Mouse (Mus musculus): ENCODE results near the gene Hist1h4j. TPM values are rescaled to one million over a fixed set of nuclear protein-coding genes. Genes with fewer than 3 reads are reported as not detected.
A peak's percentile ranks its signal among the peaks of the same experiment; 100 is the strongest.
"Not testable (repeated sequence)": the region's sequence is repeated elsewhere in the genome, so short reads cannot be mapped to it uniquely, and the experiment has no call there.

Gene Hist1h4j
- 0.37 and 0.75 TPM in 2 replicates for polyA plus RNA-seq (2014; fragmentation: Nextera tagmentation; extraction: Ambion mirVana)

- ATAC-seq (ENCODE audit: low read depth): peak; percentile 91
- Histone ChIP-seq H3K27ac (ENCODE audit: low read depth, low read length) (peak within 1 kb of the TSS; percentile 98), H3K4me2 (ENCODE audit: low read depth, low read length) (peak within 1 kb of the TSS; percentile 78), H3K4me3 (ENCODE audit: low read depth, low read length) (peak within 1 kb of the TSS; percentile 48), H3K9ac (replicated peaks; ENCODE audit: low read depth, low read length) (peak within 1 kb of the TSS; percentile 56)
- under 1% methylated on average over 43 of the region's 56 CpGs for WGBS
- H3K27me3 ChIP-seq (ENCODE audit: control insufficient read depth, insufficient read depth, low read length); H3K4me1 ChIP-seq (ENCODE audit: control insufficient read depth, insufficient read depth, low read length); H3K36me3 ChIP-seq (ENCODE audit: control insufficient read depth, insufficient read depth, low read length); H3K9me3 ChIP-seq (ENCODE audit: control insufficient read depth, low read length): not testable (repeated sequence)
These were observed at the start of gene Hist1h4j for GRCm38 (mm10) chr13:21734906-21735767. TSS of gene Hist1h4j (plus strand) at chr13:21735064.

GRCm38 (mm10) chr13:21697811-21698210 lies 37.1 kb upstream of the Hist1h4j start, which contains the start of gene Olfr1359:
TSS of gene Olfr1359 (plus strand) at chr13:21698111.
- H3K27me3 ChIP-seq (ENCODE audit: control insufficient read depth, insufficient read depth, low read length): no peaks in the 10 kb centered on the region
- H3K9me3 ChIP-seq (ENCODE audit: control insufficient read depth, low read length): no peaks in the 10 kb centered on the region
- H3K4me1 ChIP-seq (ENCODE audit: control insufficient read depth, insufficient read depth, low read length): no peaks in the 10 kb centered on the region
- no peak for ATAC-seq (ENCODE audit: low read depth)
- H3K27ac ChIP-seq (ENCODE audit: low read depth, low read length): no peak within 1 kb of the TSS
- H3K4me2 ChIP-seq (ENCODE audit: low read depth, low read length): no peak within 1 kb of the TSS
- no peaks in the 10 kb centered on the region for H3K36me3 ChIP-seq (ENCODE audit: control insufficient read depth, insufficient read depth, low read length)
- H3K4me3 ChIP-seq (ENCODE audit: low read depth, low read length): no peak within 1 kb of the TSS
- no peak within 1 kb of the TSS for H3K9ac ChIP-seq (replicated peaks; ENCODE audit: low read depth, low read length)

GRCm38 (mm10) chr13:21706669-21707068 lies 28.2 kb upstream of the Hist1h4j start:
- ATAC-seq (ENCODE audit: low read depth): no peak
- Histone ChIP-seq H3K27ac (ENCODE audit: low read depth, low read length) (no peak overlapping the region), H3K9ac (replicated peaks; ENCODE audit: low read depth, low read length) (no peak overlapping the region), H3K4me3 (ENCODE audit: low read depth, low read length) (no peak overlapping the region), H3K4me1 (ENCODE audit: control insufficient read depth, insufficient read depth, low read length) (no peaks in the 10 kb centered on the region), H3K4me2 (ENCODE audit: low read depth, low read length) (no peak overlapping the region), H3K27me3 (ENCODE audit: control insufficient read depth, insufficient read depth, low read length) (no peaks in the 10 kb centered on the region), H3K36me3 (ENCODE audit: control insufficient read depth, insufficient read depth, low read length) (no peaks in the 10 kb centered on the region), H3K9me3 (ENCODE audit: control insufficient read depth, low read length) (no peaks in the 10 kb centered on the region)
- WGBS: 75% methylated on average over 4 of the region's 4 CpGs

GRCm38 (mm10) chr13:21710031-21710711 lies 24.7 kb upstream of the Hist1h4j start:
- H3K36me3 ChIP-seq (ENCODE audit: control insufficient read depth, insufficient read depth, low read length): no peaks in the 10 kb centered on the region
- H3K4me3 ChIP-seq (ENCODE audit: low read depth, low read length): peak overlapping the region; percentile 58
- no peaks in the 10 kb centered on the region for H3K9me3 ChIP-seq (ENCODE audit: control insufficient read depth, low read length)
- H3K27ac ChIP-seq (ENCODE audit: low read depth, low read length): peak overlapping the region; percentile 55; the same call in 1 of the 2 replicates
- peak; percentile 89 for ATAC-seq (ENCODE audit: low read depth)
- no peaks in the 10 kb centered on the region for H3K27me3 ChIP-seq (ENCODE audit: control insufficient read depth, insufficient read depth, low read length)
- H3K4me2 ChIP-seq (ENCODE audit: low read depth, low read length): peak overlapping the region; percentile 31; the same call in 1 of the 2 replicates
- WGBS: under 1% methylated on average over 32 of the region's 32 CpGs
- H3K4me1 ChIP-seq (ENCODE audit: control insufficient read depth, insufficient read depth, low read length): peaks cover 4% of the 10 kb centered on the region; the same call in 1 of the 2 replicates
- peak overlapping the region; percentile 41 for H3K9ac ChIP-seq (replicated peaks; ENCODE audit: low read depth, low read length)

GRCm38 (mm10) chr13:21710821-21711525 lies 23.9 kb upstream of the Hist1h4j start:
- H3K4me3 ChIP-seq (ENCODE audit: low read depth, low read length): peak overlapping the region; percentile 58
- no peak overlapping the region; the same call in 1 of the 2 replicates for H3K9ac ChIP-seq (replicated peaks; ENCODE audit: low read depth, low read length)
- ATAC-seq (ENCODE audit: low read depth): peak; percentile 89
- no peaks in the 10 kb centered on the region for H3K9me3 ChIP-seq (ENCODE audit: control insufficient read depth, low read length)
- peak overlapping the region; percentile 73 for H3K4me2 ChIP-seq (ENCODE audit: low read depth, low read length)
- 2% methylated on average over 22 of the region's 22 CpGs for WGBS
- no peaks in the 10 kb centered on the region for H3K36me3 ChIP-seq (ENCODE audit: control insufficient read depth, insufficient read depth, low read length)
- H3K4me1 ChIP-seq (ENCODE audit: control insufficient read depth, insufficient read depth, low read length): peaks cover 8% of the 10 kb centered on the region; the same call in 1 of the 2 replicates
- H3K27me3 ChIP-seq (ENCODE audit: control insufficient read depth, insufficient read depth, low read length): no peaks in the 10 kb centered on the region
- no peak overlapping the region for H3K27ac ChIP-seq (ENCODE audit: low read depth, low read length)

- WGBS: 27% methylated on average over 4 of the region's 4 CpGs
- H3K27ac ChIP-seq (ENCODE audit: low read depth, low read length): no peak overlapping the region
- peak overlapping the region; percentile 58 for H3K4me3 ChIP-seq (ENCODE audit: low read depth, low read length)
- no peak overlapping the region for H3K9ac ChIP-seq (replicated peaks; ENCODE audit: low read depth, low read length)
- H3K9me3 ChIP-seq (ENCODE audit: control insufficient read depth, low read length): no peaks in the 10 kb centered on the region
- no peak for ATAC-seq (ENCODE audit: low read depth)
- no peaks in the 10 kb centered on the region for H3K27me3 ChIP-seq (ENCODE audit: control insufficient read depth, insufficient read depth, low read length)
- no peaks in the 10 kb centered on the region for H3K36me3 ChIP-seq (ENCODE audit: control insufficient read depth, insufficient read depth, low read length)
- peak overlapping the region; percentile 73 for H3K4me2 ChIP-seq (ENCODE audit: low read depth, low read length)
- peaks cover 8% of the 10 kb centered on the region; the same call in 1 of the 2 replicates for H3K4me1 ChIP-seq (ENCODE audit: control insufficient read depth, insufficient read depth, low read length)
These were observed 23.2 kb upstream of the Hist1h4j start for GRCm38 (mm10) chr13:21711698-21712097.

- Histone ChIP-seq H3K36me3 (ENCODE audit: control insufficient read depth, insufficient read depth, low read length) (no peaks in the 10 kb centered on the region), H3K4me3 (ENCODE audit: low read depth, low read length) (peak overlapping the region; percentile 37; the same call in 1 of the 2 replicates), H3K4me2 (ENCODE audit: low read depth, low read length) (peak overlapping the region; percentile 76), H3K27ac (ENCODE audit: low read depth, low read length) (no peak overlapping the region), H3K9me3 (ENCODE audit: control insufficient read depth, low read length) (no peaks in the 10 kb centered on the region), H3K4me1 (ENCODE audit: control insufficient read depth, insufficient read depth, low read length) (peaks cover 17% of the 10 kb centered on the region), H3K27me3 (ENCODE audit: control insufficient read depth, insufficient read depth, low read length) (no peaks in the 10 kb centered on the region), H3K9ac (replicated peaks; ENCODE audit: low read depth, low read length) (no peak overlapping the region)
- no peak for ATAC-seq (ENCODE audit: low read depth)
- WGBS: 2% methylated on average over 7 of the region's 7 CpGs
These were observed 20.1 kb upstream of the Hist1h4j start for GRCm38 (mm10) chr13:21714725-21715124.

- WGBS: under 1% methylated on average over 19 of the region's 22 CpGs
These were observed 19.6 kb upstream of the Hist1h4j start for GRCm38 (mm10) chr13:21715131-21715863.

More at GRCm38 (mm10) chr13:21715131-21715863, 19.6 kb upstream of the Hist1h4j start:
- Histone ChIP-seq H3K27me3 (ENCODE audit: control insufficient read depth, insufficient read depth, low read length) (no peaks in the 10 kb centered on the region), H3K4me2 (ENCODE audit: low read depth, low read length) (peak overlapping the region; percentile 76), H3K9me3 (ENCODE audit: control insufficient read depth, low read length) (no peaks in the 10 kb centered on the region), H3K4me3 (ENCODE audit: low read depth, low read length) (peak overlapping the region; percentile 37), H3K4me1 (ENCODE audit: control insufficient read depth, insufficient read depth, low read length) (peaks cover 17% of the 10 kb centered on the region), H3K9ac (replicated peaks; ENCODE audit: low read depth, low read length) (no peak overlapping the region; the same call in 1 of the 2 replicates), H3K36me3 (ENCODE audit: control insufficient read depth, insufficient read depth, low read length) (no peaks in the 10 kb centered on the region), H3K27ac (ENCODE audit: low read depth, low read length) (peak overlapping the region; percentile 13; the same call in 1 of the 2 replicates)
- no peak for ATAC-seq (ENCODE audit: low read depth)

Measured in neural tube, embryonic 14.5 days (tissue).